In the genomic region with DNA sequence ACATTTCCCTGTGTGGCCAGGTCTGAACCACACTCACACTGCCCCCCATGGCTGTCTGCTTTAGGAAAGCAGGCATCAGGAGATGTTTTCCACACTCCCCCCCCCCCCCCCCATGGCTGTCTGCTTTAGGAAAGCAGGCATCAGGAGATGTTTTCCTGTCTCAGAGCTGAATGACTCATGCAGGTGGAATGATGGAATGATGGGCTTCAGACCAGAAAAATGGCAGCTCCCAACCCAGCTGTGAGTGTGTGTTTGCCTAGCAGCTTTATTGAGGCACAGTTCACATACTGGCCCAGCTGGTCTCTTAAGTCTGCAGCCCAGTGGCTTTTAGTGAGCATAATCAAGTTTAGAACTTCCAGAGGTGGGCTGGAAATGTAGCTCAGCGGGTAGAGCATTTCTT, we compare ENCODE assay signal across 11 mouse cellular contexts. TPM values are rescaled to one million over a fixed set of nuclear protein-coding genes. Genes with fewer than 3 reads are reported as not detected.
DNase-seq lines count a peak whose midpoint lies in the region; ATAC-seq lines count a peak whose summit lies in the region.
"Had no signal": no experiment of that assay in that cellular context is flagged by ENCODE, and none has a peak within 500 bp of the region (broad histone marks: within the 10 kb centered on the region; RNA-seq: fewer than 3 reads in every experiment).

No protein-coding gene starts in this region.

- H3K27me3 ChIP-seq in liver, embryonic 12.5 days (replicated peaks), result no peaks in the 10 kb centered on the region
- H3K27me3 ChIP-seq in heart, embryonic 16.5 days (ENCODE audit: control insufficient read depth, insufficient read depth, low read length), result no peaks in the 10 kb centered on the region

- peak overlapping the region; percentile 20; the same call in 1 of the 2 replicates for H3K4me2 ChIP-seq in liver, embryonic 12.5 days
- H3K4me2 ChIP-seq in heart, embryonic 16.5 days (ENCODE audit: low read depth, low read length), result no peak overlapping the region

- 77% methylated on average over 1 of the region's 1 CpGs for WGBS in liver, embryonic 12.5 days (ENCODE audit: insufficient replicate concordance)
- 68% methylated on average over 1 of the region's 1 CpGs for WGBS in heart, embryonic 16.5 days

- H3K9me3 ChIP-seq in liver, embryonic 12.5 days (replicated peaks), result no peaks in the 10 kb centered on the region
- no peaks in the 10 kb centered on the region for H3K9me3 ChIP-seq in heart, embryonic 16.5 days (replicated peaks; ENCODE audit: control insufficient read depth, low read length)

- ATAC-seq in liver, embryonic 12.5 days, result no peak
- peak; percentile 34 for ATAC-seq in heart, embryonic 16.5 days (replicated peaks; ENCODE audit: extremely low read depth, insufficient read depth, low FRiP score)

- peaks cover 63% of the 10 kb centered on the region for H3K4me1 ChIP-seq in liver, embryonic 12.5 days
- H3K4me1 ChIP-seq in heart, embryonic 16.5 days (ENCODE audit: control insufficient read depth, insufficient read depth, low read length), result peaks cover 35% of the 10 kb centered on the region

- no peak overlapping the region for H3K9ac ChIP-seq in liver, embryonic 12.5 days
- H3K9ac ChIP-seq in heart, embryonic 16.5 days (ENCODE audit: low read length), result no peak overlapping the region

- no peaks in the 10 kb centered on the region; the same call in 1 of the 2 replicates for H3K36me3 ChIP-seq in liver, embryonic 12.5 days
- no peaks in the 10 kb centered on the region for H3K36me3 ChIP-seq in heart, embryonic 16.5 days (ENCODE audit: control insufficient read depth, insufficient read depth)

- no peak for DNase-seq in liver
- DNase-seq in adipocyte (ENCODE audit: low spot score), result peak; percentile 74
- DNase-seq in lung, postnatal 36 days, result peak; percentile 63
- no peak for DNase-seq in testis, postnatal 14 days (ENCODE audit: low spot score)
- DNase-seq in thymus, postnatal 25 days, result no peak
- no peak for DNase-seq in cerebellum, adult 9-10 months
- DNase-seq: cerebellum, adult 18-20 months; gastrocnemius, postnatal 10 days had no signal

- no peak overlapping the region for H3K4me3 ChIP-seq in liver, embryonic 12.5 days
- no peak overlapping the region for H3K4me3 ChIP-seq in heart, embryonic 16.5 days (ENCODE audit: low read length)

- H3K27ac ChIP-seq in liver, embryonic 12.5 days, result 0 out of 2 replicates have a peak overlapping the region, but pooled peaks have one; percentile 28
- peak overlapping the region; percentile 49 for H3K27ac ChIP-seq in heart, embryonic 16.5 days (ENCODE audit: low read length)

RNA-seq across cellular contexts. Expression of a gene that starts 25.3 kb away (rescaled TPM):
- polyA plus RNA-seq in liver, embryonic 12.5 days (2016; fragmentation: Nextera tagmentation; extraction: Ambion mirVana), result 4.1 and 4.4 TPM in 2 replicates
- polyA plus RNA-seq in heart, embryonic 16.5 days (2015; fragmentation: Nextera tagmentation; extraction: Ambion mirVana), result 6.5 and 6.8 TPM in 2 replicates

RNA-seq across cellular contexts. Expression of a gene that starts 49.4 kb away (rescaled TPM):
- 3.4 and 3.6 TPM in 2 replicates for polyA plus RNA-seq in liver, embryonic 12.5 days (2016; fragmentation: Nextera tagmentation; extraction: Ambion mirVana)
- polyA plus RNA-seq in heart, embryonic 16.5 days (2015; fragmentation: Nextera tagmentation; extraction: Ambion mirVana), result 5.3 and 6.2 TPM in 2 replicates

RNA-seq across cellular contexts. Expression of a gene that starts 52.6 kb away (rescaled TPM):
- polyA plus RNA-seq in liver, embryonic 12.5 days (2016; fragmentation: Nextera tagmentation; extraction: Ambion mirVana), result 0.08 TPM in 1 of 2 replicates, not detected in the other
- polyA plus RNA-seq in heart, embryonic 16.5 days (2015; fragmentation: Nextera tagmentation; extraction: Ambion mirVana), result not detected in 2 replicates
- polyA plus RNA-seq: stomach, embryonic 14.5 days had no signal

Comparison
In these comparisons a context has a peak if more than half of its experiments do, and no peak if none do; other contexts are left out.
1. DNase-seq: peak in adipocyte (single experiment) and lung, postnatal 36 days (single experiment); none in liver (single experiment), testis, postnatal 14 days (single experiment), thymus, postnatal 25 days (single experiment) and cerebellum, adult 9-10 months (single experiment).